19 mouse cellular contexts compared by ENCODE assay signal in the genomic region with DNA sequence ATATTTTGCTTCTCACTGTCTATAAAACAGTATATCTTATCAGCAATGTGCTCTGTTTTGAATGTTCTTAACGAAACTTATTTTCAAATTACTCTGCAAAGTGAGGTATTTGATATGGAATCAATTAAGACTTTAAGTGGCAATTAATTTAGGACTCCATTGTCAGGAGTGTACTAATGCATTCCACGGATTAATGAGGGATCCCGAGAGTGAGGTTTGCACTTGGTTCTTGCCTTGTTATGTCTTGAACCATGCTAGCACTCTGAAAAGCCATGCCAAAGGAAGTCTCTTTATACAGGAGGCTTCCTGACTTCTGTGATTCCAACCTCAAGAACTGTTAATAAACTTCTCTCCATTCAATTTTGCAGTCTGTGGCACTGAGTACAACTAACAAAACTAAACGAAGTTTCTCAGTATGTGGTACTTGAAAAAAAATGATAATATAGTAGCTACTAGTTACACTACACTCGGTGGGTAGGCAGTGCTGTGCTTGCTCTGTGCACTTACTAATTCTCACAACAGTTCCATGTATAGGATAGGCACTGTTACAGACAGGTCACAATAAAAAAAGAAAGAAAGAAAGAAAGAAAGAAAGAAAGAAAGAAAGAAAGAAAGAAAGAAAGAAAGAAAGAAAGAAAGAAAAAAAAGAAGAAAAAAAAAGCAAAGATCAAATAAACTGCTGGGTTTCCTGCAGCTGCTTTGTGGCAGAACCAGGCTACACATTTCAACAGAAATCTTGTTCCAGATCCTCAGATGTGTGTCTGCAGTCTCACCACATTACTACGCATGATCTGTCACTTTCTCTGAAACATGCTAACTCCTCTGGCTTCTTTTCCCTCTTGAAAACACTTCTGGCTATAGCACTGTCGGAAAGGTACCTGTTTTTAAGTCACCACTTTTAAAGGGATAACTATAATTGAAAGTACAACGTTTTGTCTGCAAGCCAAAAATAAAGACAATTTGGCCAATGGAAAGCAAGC. TPM values are rescaled to one million over a fixed set of nuclear protein-coding genes. Genes with fewer than 3 reads are reported as not detected.
DNase-seq lines count a peak whose midpoint lies in the region; ATAC-seq and TF ChIP-seq lines count a peak whose summit lies in the region.
"Had no signal": no experiment of that assay in that cellular context is flagged by ENCODE, and none has a peak within 500 bp of the region (broad histone marks: within the 10 kb centered on the region; RNA-seq: fewer than 3 reads in every experiment).

No protein-coding gene starts in this region.

- 22% methylated on average over 8 of the region's 8 CpGs for WGBS in forebrain, embryonic 14.5 days
- WGBS in forebrain, embryonic 10.5 days: 62% methylated on average over 8 of the region's 8 CpGs
- WGBS in midbrain, embryonic 13.5 days: 57% methylated on average over 8 of the region's 8 CpGs
- 48% methylated on average over 8 of the region's 8 CpGs for WGBS in midbrain, embryonic 16.5 days

- H3K4me2 ChIP-seq in forebrain, embryonic 14.5 days (ENCODE audit: low read length): no peak overlapping the region
- no peak overlapping the region for H3K4me2 ChIP-seq in midbrain, embryonic 13.5 days (replicated peaks)
- no peak overlapping the region for H3K4me2 ChIP-seq in midbrain, embryonic 16.5 days (ENCODE audit: low read length)
- H3K4me2 ChIP-seq: embryonic facial prominence, embryonic 12.5 days; heart, embryonic 11.5 days; heart, embryonic 15.5 days; hindbrain, embryonic 14.5 days had no signal

- no peak overlapping the region for H3K4me3 ChIP-seq in forebrain, embryonic 14.5 days (ENCODE audit: low read depth, low read length)
- H3K4me3 ChIP-seq in forebrain, embryonic 10.5 days: no peak overlapping the region
- H3K4me3 ChIP-seq in midbrain, embryonic 13.5 days (replicated peaks): no peak overlapping the region
- H3K4me3 ChIP-seq in midbrain, embryonic 16.5 days (ENCODE audit: low read depth, low read length): no peak overlapping the region
- H3K4me3 ChIP-seq: embryonic facial prominence, embryonic 12.5 days; heart, adult 2 months; heart, embryonic 15.5 days had no signal

- H3K27me3 ChIP-seq in forebrain, embryonic 14.5 days (replicated peaks; ENCODE audit: control insufficient read depth, insufficient read depth, low read length): no peaks in the 10 kb centered on the region
- H3K27me3 ChIP-seq in forebrain, embryonic 10.5 days (ENCODE audit: poor library complexity, severe bottlenecking): no peaks in the 10 kb centered on the region
- H3K27me3 ChIP-seq in midbrain, embryonic 13.5 days: no peaks in the 10 kb centered on the region
- no peaks in the 10 kb centered on the region for H3K27me3 ChIP-seq in midbrain, embryonic 16.5 days (ENCODE audit: control insufficient read depth, insufficient read depth, low read depth, low read length)
- H3K27me3 ChIP-seq: embryonic facial prominence, embryonic 12.5 days; heart, embryonic 15.5 days had no signal

- no peak for TF ChIP-seq CTCF in brain, embryonic 14.5 days (IDR thresholded peaks at IDR 0.05; ENCODE audit: borderline replicate concordance, extremely low read depth, insufficient read depth, insufficient read length)

- H3K27ac ChIP-seq in forebrain, embryonic 14.5 days (ENCODE audit: low read depth, low read length): no peak overlapping the region
- H3K27ac ChIP-seq in forebrain, embryonic 10.5 days: no peak overlapping the region
- peak overlapping the region; percentile 21; the same call in 1 of the 2 replicates for H3K27ac ChIP-seq in midbrain, embryonic 13.5 days
- no peak overlapping the region for H3K27ac ChIP-seq in midbrain, embryonic 16.5 days (ENCODE audit: low read length)
- H3K27ac ChIP-seq: embryonic facial prominence, embryonic 12.5 days; heart, adult 2 months; heart, embryonic 15.5 days; hindbrain, embryonic 14.5 days had no signal

- no peak for TF ChIP-seq POLR2A in brain, embryonic 14.5 days (IDR thresholded peaks at IDR 0.05; ENCODE audit: borderline replicate concordance, extremely low read depth, insufficient read depth, insufficient read length, poor library complexity, severe bottlenecking)

- H3K36me3 ChIP-seq in forebrain, embryonic 14.5 days (ENCODE audit: control insufficient read depth, insufficient read depth, low read length): no peaks in the 10 kb centered on the region
- H3K36me3 ChIP-seq in forebrain, embryonic 10.5 days (replicated peaks): no peaks in the 10 kb centered on the region
- H3K36me3 ChIP-seq in midbrain, embryonic 13.5 days: peaks cover 5% of the 10 kb centered on the region; the same call in 1 of the 2 replicates
- no peaks in the 10 kb centered on the region for H3K36me3 ChIP-seq in midbrain, embryonic 16.5 days (ENCODE audit: control insufficient read depth, insufficient read depth, low read length)
- H3K36me3 ChIP-seq: embryonic facial prominence, embryonic 12.5 days; heart, embryonic 15.5 days had no signal

- H3K4me1 ChIP-seq in forebrain, embryonic 14.5 days (ENCODE audit: control insufficient read depth, insufficient read depth, low read length): 0 out of 2 replicates have a peak, but pooled peaks cover 5% of the 10 kb centered on the region
- peaks cover 16% of the 10 kb centered on the region for H3K4me1 ChIP-seq in forebrain, embryonic 10.5 days
- 0 out of 2 replicates have a peak, but pooled peaks cover 2% of the 10 kb centered on the region for H3K4me1 ChIP-seq in midbrain, embryonic 13.5 days (replicated peaks)
- H3K4me1 ChIP-seq in midbrain, embryonic 16.5 days (ENCODE audit: control insufficient read depth, insufficient read depth, low read length): peaks cover 6% of the 10 kb centered on the region
- H3K4me1 ChIP-seq: embryonic facial prominence, embryonic 12.5 days; heart, embryonic 15.5 days had no signal

- H3K9me3 ChIP-seq in forebrain, embryonic 14.5 days (replicated peaks; ENCODE audit: control insufficient read depth, low read length): no peaks in the 10 kb centered on the region
- no peaks in the 10 kb centered on the region for H3K9me3 ChIP-seq in forebrain, embryonic 10.5 days
- no peaks in the 10 kb centered on the region for H3K9me3 ChIP-seq in midbrain, embryonic 13.5 days
- no peaks in the 10 kb centered on the region for H3K9me3 ChIP-seq in midbrain, embryonic 16.5 days (replicated peaks; ENCODE audit: control insufficient read depth, low read length, poor library complexity, severe bottlenecking)
- H3K9me3 ChIP-seq: embryonic facial prominence, embryonic 12.5 days; heart, embryonic 15.5 days had no signal

- no peak overlapping the region for H3K9ac ChIP-seq in forebrain, embryonic 14.5 days (ENCODE audit: low read length)
- H3K9ac ChIP-seq in midbrain, embryonic 13.5 days (replicated peaks): no peak overlapping the region
- H3K9ac ChIP-seq in midbrain, embryonic 16.5 days (ENCODE audit: low read depth, low read length): no peak overlapping the region
- H3K9ac ChIP-seq: embryonic facial prominence, embryonic 12.5 days; heart, embryonic 15.5 days; hindbrain, embryonic 14.5 days had no signal

- peak; percentile 44; the same call in 1 of the 2 replicates for ATAC-seq in forebrain, embryonic 14.5 days
- ATAC-seq in midbrain, embryonic 13.5 days: no peak
- no peak for ATAC-seq in midbrain, embryonic 16.5 days
- ATAC-seq: intestine, postnatal 0 days had no signal

- DNase-seq in forebrain, embryonic 14.5 days (ENCODE audit: low spot score): peak; percentile 42
- DNase-seq in forebrain, embryonic 10.5 days (ENCODE audit: extremely low spot score, low spot score): no peak
- DNase-seq in brain, embryonic 14.5 days (ENCODE audit: low read depth): peak; percentile 52
- no peak for DNase-seq in urinary bladder, postnatal 14 days (ENCODE audit: low spot score)
- DNase-seq in lung, adult 18-20 months: no peak
- DNase-seq: adrenal gland, adult 8-10 months; adrenal gland, postnatal 36 days; cerebellum, adult 11-12 months; cerebellum, postnatal 25 days; gastrocnemius, postnatal 14 days; heart, adult 2 months; heart, postnatal 14 days had no signal

RNA-seq across cellular contexts. Expression of a gene that starts 36.1 kb away (rescaled TPM):
- 29.1 and 30.1 TPM in 2 replicates for polyA plus RNA-seq in forebrain, embryonic 14.5 days (2014; fragmentation: Nextera tagmentation; extraction: Ambion mirVana)
- 9.6 and 9.7 TPM in 2 replicates for polyA plus RNA-seq in forebrain, embryonic 10.5 days (2016; fragmentation: Nextera tagmentation; extraction: Ambion mirVana)
- 85.6 and 102 TPM in 2 replicates for polyA plus RNA-seq in midbrain, embryonic 13.5 days (2015; fragmentation: Nextera tagmentation; extraction: Ambion mirVana)
- polyA plus RNA-seq in midbrain, embryonic 16.5 days (2015; fragmentation: Nextera tagmentation; extraction: Ambion mirVana): 104 and 108 TPM in 2 replicates
- 76.7 and 112 TPM in 2 replicates for polyA plus RNA-seq in brain, embryonic 14.5 days (2012; rRNA removed)

Comparison
In these comparisons a context has a peak if more than half of its experiments do, and no peak if none do; other contexts are left out.
1. DNase-seq: peak in forebrain, embryonic 14.5 days (single experiment) and brain, embryonic 14.5 days (single experiment); none in forebrain, embryonic 10.5 days (single experiment), urinary bladder, postnatal 14 days (single experiment) and lung, adult 18-20 months (0 of 2).